Mouse (Mus musculus) thymus, postnatal 0 days (tissue): ENCODE results near the gene Ccdc181. TPM values are rescaled to one million over a fixed set of nuclear protein-coding genes. Genes with fewer than 3 reads are reported as not detected.

Experiments
- DNase-seq: peaks from one replicate; pipeline ENCODE4 v3.0.0-alpha.2; 2015; ENCODE audit warnings: low spot score
- polyA plus RNA-seq: library from polyadenylated mRNA; unstranded; fragments of >200 nt; fragmentation: Nextera tagmentation; extraction: Ambion mirVana; gene quantifications from 2 replicates; pipeline ENCODE4 v1.2.1, GENCODE M21; 2015

Ccdc181 gene
- polyA plus RNA-seq, 1 experiment from 2014 or later: 11.5 TPM

DNA sequence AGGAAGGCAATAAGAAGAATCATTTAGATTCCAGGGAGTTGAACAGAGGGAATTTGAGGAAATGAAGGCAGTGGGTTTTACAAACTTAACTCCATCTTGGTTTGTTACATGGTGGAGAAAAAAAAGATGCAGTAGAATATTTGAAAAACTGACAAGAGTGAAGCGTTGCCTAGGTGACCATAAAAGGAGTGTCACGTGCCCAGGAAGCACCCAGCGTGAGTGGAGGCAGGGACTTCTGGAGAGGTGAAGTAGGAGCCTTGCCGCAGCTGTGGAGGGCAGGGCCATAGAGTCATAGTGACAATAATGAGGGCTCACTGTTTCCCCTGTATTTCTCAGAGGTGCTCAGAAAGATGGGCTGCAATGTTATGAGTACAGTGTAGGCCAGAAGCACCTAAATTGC lies 3.9 kb downstream of the Ccdc181 start:
- peak; percentile 13 for DNase-seq

DNA sequence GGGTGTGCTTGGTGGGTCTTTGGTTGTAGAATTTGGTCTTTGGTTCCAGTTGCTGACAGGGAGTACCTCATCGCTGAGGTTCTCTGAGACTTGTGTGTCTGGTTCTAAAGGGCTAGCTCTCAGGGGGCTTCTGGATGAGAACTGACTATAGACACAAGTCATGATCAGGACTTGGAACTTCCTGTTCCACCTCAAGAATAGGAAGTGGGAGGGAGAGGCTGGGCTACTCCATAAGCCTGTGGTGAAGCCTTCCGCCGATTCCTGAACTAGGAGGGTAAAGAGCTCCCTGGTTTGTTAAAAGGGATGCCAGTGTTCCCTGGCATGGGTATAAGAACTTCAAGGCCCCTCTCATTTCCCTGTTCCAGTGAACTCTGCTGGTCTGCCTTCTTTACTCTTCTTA lies 8.6 kb downstream of the Ccdc181 start:
- no peak for DNase-seq

DNA sequence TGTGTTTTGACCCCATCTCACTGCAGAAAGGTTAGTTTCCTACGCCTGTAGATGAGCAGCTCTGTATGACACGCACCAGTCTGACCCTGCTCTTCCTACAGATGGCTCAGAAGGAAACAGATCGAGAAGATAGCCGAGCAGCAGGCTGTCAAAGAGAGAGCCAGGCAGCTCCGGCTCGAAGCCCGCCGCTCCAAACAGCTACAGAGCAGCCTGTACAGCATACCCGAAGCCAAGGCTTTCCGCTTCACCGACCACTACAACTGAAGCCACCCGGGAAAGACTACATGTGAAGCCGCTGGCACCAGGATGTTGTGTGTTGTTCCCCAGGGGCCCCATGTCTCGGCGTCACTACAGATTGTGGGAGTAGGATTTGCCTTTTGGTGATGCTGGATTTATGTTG lies 12.0 kb downstream of the Ccdc181 start:
- DNase-seq: no peak

DNA sequence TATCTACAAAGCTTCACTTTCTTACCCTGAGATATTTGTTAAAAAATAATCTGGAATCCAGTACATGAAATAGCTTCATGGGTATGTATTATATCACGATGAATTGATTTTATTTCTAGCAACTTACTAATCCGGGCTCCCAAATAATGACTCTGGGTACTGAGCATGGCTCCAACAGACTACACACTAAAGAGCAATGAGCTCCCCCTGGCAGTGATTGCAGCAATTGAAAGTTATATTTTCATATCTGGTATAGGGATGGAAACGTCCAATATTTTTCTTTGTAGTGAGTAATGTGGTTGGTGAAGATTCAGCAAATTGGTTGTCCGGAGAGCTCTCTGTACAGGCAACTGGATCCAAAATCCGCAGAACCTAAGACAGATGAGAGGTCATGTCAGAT lies 16.7 kb downstream of the Ccdc181 start:
- DNase-seq: no peak

DNA sequence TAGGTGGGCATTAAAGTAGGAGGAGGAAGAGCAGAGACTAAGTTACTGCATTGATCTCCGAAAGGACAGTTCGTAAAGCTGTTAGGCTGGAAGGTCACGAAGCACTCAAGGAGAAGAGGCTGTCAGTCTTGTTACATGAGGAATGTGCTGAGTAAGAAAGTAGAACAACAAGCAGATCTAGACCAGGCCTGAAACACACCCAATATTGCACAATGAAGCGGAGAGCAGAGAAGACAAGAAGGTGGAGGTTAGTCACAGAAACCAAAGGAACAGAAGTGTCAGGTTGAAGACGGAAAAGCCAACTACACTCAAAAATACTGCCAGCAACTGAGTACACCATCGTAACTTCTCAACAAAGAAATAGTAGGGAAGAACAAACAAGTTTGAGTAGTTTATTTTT lies 18.7 kb downstream of the Ccdc181 start:
- no peak for DNase-seq

DNA sequence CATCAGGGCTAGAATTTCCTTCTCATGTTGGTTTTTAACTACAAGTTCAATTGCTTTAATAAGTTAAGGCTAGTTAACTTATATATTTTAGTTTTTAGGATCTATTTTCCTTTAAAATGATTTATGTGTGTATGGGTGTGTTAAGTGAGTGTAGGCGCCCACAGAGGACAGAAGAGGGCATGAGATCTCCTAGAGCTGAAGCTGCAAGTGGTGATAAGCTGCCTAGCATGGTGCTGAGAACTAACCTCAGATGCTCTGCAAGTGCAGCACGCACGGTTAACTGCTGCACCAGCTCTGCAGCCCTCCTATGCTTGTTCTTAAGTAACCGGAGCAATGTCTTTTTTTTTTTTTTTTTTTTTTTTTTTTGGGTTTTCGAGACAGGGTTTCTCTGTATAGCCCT lies 21.1 kb downstream of the Ccdc181 start:
- DNase-seq: no peak

DNA sequence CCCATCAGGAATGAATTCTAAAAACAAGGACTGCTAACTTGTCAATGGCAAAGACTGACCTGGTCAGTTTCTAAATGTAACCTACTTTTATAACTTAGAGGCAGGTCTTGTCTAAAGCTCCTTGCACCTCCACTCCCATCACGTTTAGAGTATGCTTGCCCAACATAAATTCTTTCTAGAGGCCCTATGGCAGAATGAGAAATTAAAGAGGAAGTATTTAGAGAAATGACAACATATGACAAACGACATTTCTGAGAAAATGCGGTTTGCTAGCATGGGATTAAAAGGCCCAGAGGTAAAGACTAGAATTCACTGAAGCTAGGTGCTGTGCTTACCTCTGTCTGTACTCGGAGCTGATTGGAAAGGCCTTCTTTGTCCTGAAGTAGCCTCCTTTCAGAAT lies 26.6 kb downstream of the Ccdc181 start:
- DNase-seq: no peak

DNA sequence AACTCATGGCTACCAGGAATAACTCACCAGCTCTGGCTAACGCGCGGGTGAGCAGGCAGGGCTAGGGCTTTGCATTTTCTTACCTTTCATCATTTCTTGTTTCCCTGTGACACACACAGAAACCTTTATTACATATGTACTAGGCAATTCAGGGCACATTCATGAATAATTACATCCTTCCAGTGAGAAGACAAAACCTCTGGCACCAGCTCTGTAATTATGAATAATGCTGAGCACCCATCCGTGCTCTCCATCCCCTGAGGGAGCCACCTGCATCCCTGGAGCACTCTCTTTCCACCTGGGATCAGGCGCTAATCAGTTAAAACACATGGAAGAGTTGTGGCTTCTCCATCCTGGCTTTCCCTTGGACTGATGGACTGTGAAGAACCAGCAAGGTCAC lies 28.4 kb downstream of the Ccdc181 start, which contains the start of gene Nme7:
Nme7 (plus strand) TSS at position 301 of the 400 bp plus-strand sequence.
- no peak for DNase-seq

DNA sequence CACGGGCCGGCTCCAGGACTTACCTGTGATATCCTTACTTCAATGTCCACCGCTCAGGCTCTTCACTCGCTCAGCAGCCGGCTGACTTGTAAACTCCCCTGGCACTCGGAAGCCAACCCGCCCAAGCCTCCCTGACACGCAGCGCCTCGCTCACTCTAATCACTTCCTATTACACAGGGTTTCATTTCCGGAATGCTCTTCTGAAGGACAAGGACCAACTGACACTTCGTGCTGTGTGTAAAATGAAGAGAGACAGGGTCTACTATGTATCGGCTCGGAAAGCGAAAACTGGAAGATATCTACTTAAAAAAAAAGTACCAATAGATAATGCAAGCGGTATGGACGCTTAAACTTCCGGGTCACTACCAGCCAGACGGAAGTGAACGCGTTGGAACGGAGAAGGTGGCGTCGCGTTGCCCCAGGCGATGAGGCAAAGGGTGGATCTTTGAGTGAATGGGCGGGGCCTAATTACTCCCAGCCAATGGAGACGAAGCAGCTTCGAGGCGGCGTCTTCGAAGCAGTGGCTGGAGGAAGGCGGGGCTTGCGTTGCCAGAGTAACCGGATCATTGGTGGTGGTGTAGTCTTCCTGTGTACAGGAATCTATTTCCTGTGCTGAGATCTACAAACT lies 31.9 kb downstream of the Ccdc181 start, which contains the start of gene Blzf1:
Blzf1 (minus strand) TSS at position 366 of the 628 bp plus-strand sequence.
- peak; percentile 99 for DNase-seq

DNA sequence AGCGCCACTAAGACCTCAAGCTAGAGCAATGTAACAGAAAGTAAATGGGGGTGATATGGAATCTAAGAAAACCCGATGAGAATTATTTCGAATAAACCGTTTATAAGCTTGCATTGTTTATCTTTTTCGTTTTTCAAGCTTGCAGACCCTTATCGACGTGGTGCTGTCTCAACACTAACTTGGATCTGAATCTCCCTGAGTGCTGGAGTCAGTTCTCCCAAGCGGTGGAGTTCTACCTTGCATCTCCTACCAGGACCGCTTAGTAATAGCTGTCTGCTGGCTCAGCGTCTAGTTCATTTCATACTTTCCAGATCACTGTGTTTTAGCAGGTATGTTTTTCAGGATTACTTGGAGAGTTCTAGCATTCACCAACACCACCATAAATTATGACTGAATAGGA lies 32.5 kb downstream of the Ccdc181 start:
- DNase-seq: no peak

DNA sequence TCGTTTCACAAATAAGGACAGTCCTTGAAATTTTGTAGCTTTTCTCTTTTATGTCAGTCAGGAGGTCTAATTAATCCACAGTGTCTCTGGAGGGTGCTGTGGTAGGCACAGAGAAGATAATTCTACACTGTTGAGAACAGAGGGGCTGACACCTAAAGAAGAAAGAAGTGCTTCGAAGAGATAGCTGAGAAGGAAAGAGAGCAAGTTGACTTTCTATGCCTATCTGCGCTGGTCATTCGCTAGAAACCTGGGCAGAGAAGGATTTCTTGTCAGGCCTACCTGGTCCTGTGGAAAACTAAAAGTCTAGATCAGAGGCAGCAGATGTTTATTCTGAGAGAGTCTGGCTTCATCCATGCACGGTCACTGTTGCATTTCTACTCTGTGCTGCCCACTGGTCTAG lies 38.7 kb downstream of the Ccdc181 start:
- DNase-seq: no peak

DNA sequence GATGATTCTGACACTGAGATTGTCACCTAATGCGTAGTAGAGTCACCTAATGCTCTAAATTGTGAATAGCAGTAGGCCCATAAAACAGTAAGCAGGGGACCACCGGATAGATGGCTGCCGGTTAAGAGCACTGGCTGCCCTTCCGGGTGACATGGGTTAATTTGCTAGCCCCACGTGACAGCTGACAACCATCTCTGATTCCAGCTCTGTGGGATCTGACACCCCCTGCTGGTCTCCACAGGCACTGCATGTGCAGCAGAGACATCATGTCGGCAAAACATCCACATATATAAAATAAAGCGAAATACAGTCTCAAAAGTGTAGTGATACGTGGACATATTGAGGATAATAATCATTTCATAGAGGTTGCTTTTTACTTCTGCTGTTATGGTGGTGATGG lies 39.9 kb downstream of the Ccdc181 start:
- DNase-seq: peak; percentile 29

DNA sequence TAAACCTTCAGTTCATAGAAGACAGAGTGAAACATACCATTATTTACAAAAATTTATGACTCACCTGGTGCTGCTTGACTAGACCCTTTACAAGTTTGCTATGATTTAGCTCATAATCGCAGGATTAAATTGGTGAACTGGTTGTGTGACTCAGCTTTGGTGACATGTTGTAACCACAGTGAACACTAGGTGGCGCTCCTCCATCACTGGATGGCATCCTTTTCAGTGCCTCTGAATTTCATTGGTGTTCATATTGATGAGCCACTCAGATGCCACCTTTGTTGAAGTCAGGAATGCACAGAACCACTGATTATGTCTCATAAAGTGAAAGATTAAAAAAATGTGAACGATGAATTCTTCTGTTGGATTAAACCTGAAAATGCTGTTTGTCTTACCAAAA lies 41.3 kb downstream of the Ccdc181 start:
- peak; percentile 71 for DNase-seq

DNA sequence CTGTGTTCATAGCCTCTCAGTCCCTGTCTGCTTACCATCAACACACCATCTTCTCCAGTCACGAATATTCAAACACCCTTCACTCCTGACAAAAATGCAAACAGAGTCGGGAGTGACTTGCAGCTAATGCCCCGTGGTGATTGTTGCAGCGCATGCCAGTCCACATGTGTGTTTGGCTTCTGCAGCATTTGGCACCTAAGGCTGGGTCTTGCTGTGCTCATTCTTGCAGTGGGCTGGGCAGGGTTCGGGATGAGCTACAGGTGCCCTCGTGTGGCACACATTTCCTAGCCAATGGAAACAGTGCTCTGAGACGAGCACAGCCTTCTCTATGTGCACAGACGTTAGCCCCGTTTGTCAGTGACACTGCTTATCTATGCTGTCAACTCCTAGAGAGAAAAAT lies 41.9 kb downstream of the Ccdc181 start:
- DNase-seq: no peak

DNA sequence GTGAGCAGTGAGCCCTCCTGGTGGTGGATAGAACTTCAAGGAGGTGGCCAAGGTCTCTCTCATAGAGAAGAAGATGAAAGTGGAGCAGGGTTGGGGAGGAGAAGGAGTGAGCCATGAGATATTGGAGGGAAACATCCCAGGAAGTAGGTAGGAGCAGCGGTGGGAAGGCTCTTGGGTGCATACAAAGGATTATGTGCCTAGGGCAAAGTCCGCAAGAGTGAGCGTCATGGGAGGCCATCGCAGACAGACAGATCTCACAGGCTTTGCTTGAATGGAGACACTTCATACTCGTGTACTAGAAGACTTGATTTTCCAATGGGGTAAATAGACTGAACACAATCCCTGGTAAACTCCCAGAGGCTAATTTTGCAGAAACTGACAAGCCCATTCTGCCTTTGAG lies 43.1 kb downstream of the Ccdc181 start:
- no peak for DNase-seq

DNA sequence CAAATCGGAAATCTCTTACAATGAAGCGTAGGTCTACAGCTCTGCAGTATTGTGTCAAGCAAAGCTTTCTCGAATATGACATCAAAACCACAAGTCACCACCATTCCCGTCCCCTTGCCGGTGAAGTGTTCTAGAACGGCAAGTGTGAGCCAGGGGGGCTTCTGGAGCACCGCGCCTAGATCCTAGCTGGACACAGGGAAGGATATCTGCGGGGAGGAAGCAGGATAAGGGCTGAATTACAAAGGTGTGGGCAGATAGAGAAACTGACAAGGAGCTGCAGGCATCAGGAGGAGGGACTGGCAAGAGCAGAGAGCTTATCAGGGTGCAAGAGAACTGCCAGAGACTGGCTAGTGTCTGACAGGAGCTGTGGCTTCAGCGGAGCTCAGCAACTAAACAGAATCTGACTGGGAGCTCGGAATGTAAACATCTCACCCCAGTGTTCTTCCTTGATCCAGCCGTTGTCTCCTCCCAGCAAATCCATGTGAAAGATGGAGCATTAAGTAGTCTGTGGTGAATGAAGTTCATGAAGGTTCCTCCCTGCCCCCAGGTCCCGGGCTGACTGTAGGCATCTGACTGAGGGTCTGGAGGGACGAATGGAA lies 44.3 kb downstream of the Ccdc181 start:
- DNase-seq: no peak

DNA sequence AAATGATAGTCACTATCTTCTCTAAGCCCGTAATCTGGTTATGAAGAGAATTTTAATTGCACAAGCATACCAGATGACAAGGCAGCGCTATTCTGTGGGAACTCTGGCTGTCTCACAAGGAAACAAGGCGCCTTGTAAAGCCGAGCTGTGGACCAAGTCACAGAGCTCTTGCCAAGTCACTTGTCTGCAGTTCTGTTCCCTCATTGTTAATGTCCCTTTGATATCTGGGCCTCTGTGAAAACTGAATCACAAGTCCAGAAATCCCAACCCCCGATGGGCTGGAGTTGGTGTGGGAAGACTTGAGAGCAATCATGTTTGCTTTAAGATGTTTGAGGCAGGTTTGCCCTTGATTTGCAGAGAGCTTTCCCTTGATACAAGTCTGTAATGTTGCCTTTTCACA lies 45.3 kb downstream of the Ccdc181 start:
- DNase-seq: no peak

DNA sequence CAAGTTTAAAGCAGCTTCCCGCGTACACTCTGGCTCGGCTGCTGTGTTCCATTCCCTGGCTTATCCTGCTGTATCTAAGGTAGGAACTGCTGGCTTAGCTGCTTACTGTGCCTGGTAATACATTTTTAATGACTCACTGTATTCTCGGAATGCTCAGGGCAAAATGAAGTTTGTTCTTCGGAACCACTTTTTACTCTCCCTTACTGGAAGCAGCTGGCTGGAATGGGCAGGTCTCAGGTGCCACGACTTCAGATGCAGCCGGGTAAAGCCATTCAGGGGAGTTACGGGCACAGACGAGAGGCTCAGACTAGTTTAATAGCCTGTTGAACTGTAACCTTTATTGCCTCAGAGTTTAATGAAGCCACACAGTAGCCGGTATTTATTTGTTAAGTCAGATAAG lies 46.0 kb downstream of the Ccdc181 start:
- DNase-seq: no peak

DNA sequence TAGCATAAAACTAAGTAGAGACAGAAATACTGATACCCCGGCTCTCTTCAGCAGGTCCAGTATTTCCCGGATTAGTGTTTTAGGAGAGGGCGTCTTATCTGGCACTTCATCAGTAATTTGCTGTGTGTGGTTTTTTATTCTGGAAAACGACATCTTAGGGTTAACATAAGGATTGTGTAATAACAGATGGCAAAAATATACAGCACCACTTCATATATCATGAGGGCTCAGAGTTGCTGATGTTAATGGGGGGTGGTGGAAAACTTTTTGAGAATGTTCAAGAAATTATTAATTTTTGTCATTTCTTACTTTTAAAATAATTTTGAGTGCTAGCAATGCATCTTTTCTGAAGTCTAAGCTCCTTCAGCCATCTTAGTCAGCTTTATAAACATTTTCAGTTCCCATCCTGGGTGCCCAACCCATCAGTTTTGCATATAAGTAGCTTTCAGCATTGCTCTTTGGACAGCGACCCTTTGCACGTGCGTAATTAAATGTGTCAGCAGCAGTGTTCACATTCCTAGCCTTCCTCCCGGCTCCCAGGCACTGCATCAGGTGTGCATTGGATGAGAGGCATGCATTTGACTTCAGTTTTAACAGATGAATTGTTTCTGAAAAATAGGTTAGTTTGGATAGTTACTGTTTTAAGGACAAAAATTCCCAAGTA lies 47.7 kb downstream of the Ccdc181 start:
- DNase-seq: no peak

DNA sequence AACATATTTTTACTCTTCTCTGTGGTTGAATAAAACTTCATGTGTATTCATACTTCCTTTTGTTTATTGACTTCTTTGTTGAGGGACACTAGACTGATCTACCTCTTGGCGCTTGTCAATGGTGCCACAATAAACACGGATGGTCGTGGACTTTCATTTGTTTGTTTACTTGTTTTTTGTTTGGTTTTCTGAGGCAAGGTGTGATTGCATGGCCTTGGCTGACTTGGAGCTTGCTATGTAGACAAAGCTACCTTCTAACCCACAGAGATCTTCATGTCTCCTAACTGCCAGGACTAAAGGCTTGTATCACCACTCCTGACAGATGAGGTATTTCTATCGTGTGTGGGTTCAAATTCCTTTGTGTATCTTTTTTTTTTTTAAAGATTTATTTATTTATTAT lies 48.8 kb downstream of the Ccdc181 start:
- no peak for DNase-seq

DNA sequence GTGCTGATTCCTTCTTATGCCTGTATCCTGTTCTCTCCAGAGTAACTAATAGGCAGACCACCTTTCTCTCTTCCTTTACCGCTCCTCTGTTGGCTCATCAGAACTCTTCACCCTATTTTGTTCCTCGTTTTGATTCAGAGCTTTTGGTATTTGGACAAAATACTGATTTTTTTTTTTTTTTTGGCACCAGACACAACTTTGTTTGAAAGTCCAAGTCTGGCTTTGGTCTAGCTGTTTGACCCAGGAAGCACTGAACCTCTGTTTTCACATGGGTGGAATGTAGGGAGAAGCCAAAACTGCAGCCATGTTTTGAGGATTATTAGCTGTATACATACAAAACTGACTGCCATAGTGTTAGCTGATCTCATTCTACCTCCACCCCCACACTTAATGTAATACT lies 49.5 kb downstream of the Ccdc181 start:
- DNase-seq: no peak

DNA sequence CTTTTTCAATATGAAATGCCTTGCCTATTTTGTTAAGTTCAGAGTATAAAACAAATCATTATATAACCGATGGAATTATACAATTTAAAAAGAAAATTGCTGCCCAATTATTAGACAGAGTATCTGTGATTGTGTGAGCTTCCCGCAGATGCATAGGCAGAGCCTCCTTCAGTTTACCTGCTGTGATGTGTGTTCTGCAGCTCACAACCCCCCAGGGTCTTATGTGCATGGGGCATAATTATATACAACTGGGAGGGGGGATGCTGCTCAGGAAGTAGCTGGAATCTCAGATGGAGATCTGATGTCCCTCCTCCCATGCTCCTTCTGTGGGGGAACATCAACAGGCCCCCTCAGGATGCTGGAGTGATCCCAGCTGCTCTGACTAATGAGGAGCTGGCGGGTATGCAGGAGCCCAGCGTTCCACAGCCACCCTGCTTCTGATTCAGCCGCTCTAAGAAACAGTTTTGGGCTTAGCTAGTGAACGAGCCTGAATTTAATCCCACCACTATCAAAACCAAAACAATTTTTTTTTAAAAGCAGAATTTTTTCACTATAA lies 51.3 kb downstream of the Ccdc181 start:
- no peak for DNase-seq

DNA sequence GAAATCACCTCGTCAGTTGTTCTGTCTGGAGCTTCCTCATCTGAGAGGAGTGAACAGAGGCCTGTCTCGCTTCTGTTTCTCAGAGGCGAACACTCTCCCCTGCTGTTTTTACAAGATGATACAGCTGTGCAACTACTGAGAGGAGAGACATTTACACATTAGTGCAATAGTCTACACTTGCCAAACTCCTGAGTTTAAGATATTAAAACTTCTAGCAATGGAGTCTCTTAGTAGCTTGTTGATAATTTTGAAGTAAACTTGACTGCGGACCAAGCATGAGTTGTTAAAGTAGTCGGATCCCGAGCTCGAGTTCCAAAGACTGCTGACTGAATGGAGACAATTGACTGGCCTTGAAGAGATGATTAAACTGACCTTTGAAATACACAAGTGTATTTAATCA lies 52.4 kb downstream of the Ccdc181 start:
- DNase-seq: no peak
